Mouse (Mus musculus) heart, adult 8-10 months (tissue): ENCODE measurements at regions not wholly inside any gene's neighbourhood (a gene's known extent, or its start where the extent isn't known, plus 50 kb on each side); places are given as distances from the start of the nearest gene placed in this dataset.

Experiments
- DNase-seq: peaks from one replicate; pipeline ENCODE4 v3.0.0; 2022; ENCODE audit warnings: low spot score

DNA sequence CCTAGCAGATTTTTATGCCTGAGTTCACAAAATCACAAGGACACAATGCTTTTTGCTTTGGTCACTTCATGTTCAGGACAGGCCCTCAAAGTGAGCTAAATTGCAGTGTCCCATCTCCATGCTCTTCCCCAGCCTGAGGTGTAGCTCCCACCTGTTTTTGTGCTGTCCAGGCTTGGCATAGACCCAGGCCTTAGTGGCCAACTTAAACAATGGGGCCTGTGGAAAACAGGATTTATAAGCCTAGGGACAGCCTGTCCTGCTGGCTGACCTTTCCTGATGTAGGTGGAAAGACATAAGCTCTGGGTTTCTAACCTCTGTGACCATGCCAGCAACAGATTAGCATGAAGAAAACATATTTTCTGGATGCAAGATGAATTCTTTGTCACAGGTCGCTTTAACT, 51.6 kb upstream of the Gm7247 start:
- peak; percentile 53 for DNase-seq

DNA sequence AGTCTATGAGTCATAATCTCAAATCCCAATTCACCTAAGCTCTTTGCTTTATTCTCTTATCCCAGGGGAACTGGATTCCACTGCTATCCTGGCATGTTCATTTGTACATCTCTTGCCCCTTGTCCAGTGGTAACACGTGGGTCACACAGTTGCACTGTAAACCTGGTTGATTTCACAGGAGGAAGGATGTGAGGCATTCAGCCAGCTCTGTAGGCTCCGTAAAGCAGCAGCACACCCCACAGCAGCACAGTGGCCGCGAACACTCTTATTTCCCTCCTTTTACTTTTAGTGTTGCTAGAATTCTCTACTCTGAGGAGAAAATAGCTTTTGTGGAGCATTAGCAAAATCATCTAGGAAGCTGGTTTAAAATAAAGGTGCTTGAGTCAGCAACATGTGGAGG, 51.0 kb upstream of the Gm7247 start:
- DNase-seq: peak; percentile 16
